In genomic region chr9:72871506-72872297, GRCm38 (mm10) we compare ENCODE assay signal across 9 mouse cellular contexts. TPM values are rescaled to one million over a fixed set of nuclear protein-coding genes. Genes with fewer than 3 reads are reported as not detected.
DNase-seq lines count a peak whose midpoint lies in the region; ATAC-seq and TF ChIP-seq lines count a peak whose summit lies in the region.
"Had no signal": no experiment of that assay in that cellular context is flagged by ENCODE, and none has a peak within 500 bp of the region (broad histone marks: within the 10 kb centered on the region; RNA-seq: fewer than 3 reads in every experiment).

No protein-coding gene starts in this region.

- no peaks in the 10 kb centered on the region for H3K27me3 ChIP-seq in kidney, adult 2 months (replicated peaks; ENCODE audit: control insufficient read depth, insufficient read depth, low read length)
- no peaks in the 10 kb centered on the region for H3K27me3 ChIP-seq in embryonic facial prominence, embryonic 12.5 days
- H3K27me3 ChIP-seq in hindbrain, embryonic 15.5 days, result no peaks in the 10 kb centered on the region
- no peaks in the 10 kb centered on the region for H3K27me3 ChIP-seq in midbrain, embryonic 16.5 days (ENCODE audit: control insufficient read depth, insufficient read depth, low read depth, low read length)

- TF ChIP-seq POLR2A in kidney, adult 2 months (IDR thresholded peaks at IDR 0.05; ENCODE audit: low read depth, low read length), result no peak

- no peak for ATAC-seq in embryonic facial prominence, embryonic 12.5 days (ENCODE audit: insufficient number of reproducible peaks, insufficient read depth, low FRiP score, low TSS enrichment)
- ATAC-seq in hindbrain, embryonic 15.5 days (ENCODE audit: low FRiP score, low read depth), result no peak
- ATAC-seq in midbrain, embryonic 16.5 days, result peak; percentile 45; the same call in 1 of the 2 replicates
- ATAC-seq in frontal cortex, adult (ENCODE audit: low TSS enrichment), result no peak
- ATAC-seq in cerebellum, adult (ENCODE audit: insufficient number of reproducible peaks, low FRiP score, low TSS enrichment), result no peak

- peak overlapping the region; percentile 25; the same call in 1 of the 2 replicates for H3K27ac ChIP-seq in kidney, adult 2 months (ENCODE audit: insufficient read depth, low read depth, low read length)
- H3K27ac ChIP-seq in embryonic facial prominence, embryonic 12.5 days, result peak overlapping the region; percentile 25
- H3K27ac ChIP-seq in hindbrain, embryonic 15.5 days (replicated peaks), result no peak overlapping the region
- 0 out of 2 replicates have a peak overlapping the region, but pooled peaks have one; percentile 42 for H3K27ac ChIP-seq in midbrain, embryonic 16.5 days (ENCODE audit: low read length)

- no peaks in the 10 kb centered on the region for H3K4me1 ChIP-seq in kidney, adult 2 months (ENCODE audit: control insufficient read depth, insufficient read depth, low read length)
- peaks cover 14% of the 10 kb centered on the region for H3K4me1 ChIP-seq in embryonic facial prominence, embryonic 12.5 days
- H3K4me1 ChIP-seq in hindbrain, embryonic 15.5 days (replicated peaks), result peaks cover 11% of the 10 kb centered on the region
- peaks cover 8% of the 10 kb centered on the region; the same call in 1 of the 2 replicates for H3K4me1 ChIP-seq in midbrain, embryonic 16.5 days (ENCODE audit: control insufficient read depth, insufficient read depth, low read length)

- no peak overlapping the region for H3K9ac ChIP-seq in embryonic facial prominence, embryonic 12.5 days
- no peak overlapping the region; the same call in 1 of the 2 replicates for H3K9ac ChIP-seq in hindbrain, embryonic 15.5 days
- no peak overlapping the region for H3K9ac ChIP-seq in midbrain, embryonic 16.5 days (ENCODE audit: low read depth, low read length)

- WGBS in kidney, adult 2 months, result 32% methylated on average over 13 of the region's 13 CpGs
- WGBS in embryonic facial prominence, embryonic 12.5 days, result 16% methylated on average over 13 of the region's 13 CpGs
- WGBS in hindbrain, embryonic 15.5 days, result 8% methylated on average over 13 of the region's 13 CpGs
- WGBS in midbrain, embryonic 16.5 days, result 9% methylated on average over 13 of the region's 13 CpGs

- H3K4me2 ChIP-seq in embryonic facial prominence, embryonic 12.5 days (replicated peaks), result peak overlapping the region; percentile 26
- peak overlapping the region; percentile 39 for H3K4me2 ChIP-seq in hindbrain, embryonic 15.5 days
- peak overlapping the region; percentile 37 for H3K4me2 ChIP-seq in midbrain, embryonic 16.5 days (ENCODE audit: low read length)

- peak overlapping the region; percentile 31 for H3K4me3 ChIP-seq in kidney, adult 2 months (ENCODE audit: insufficient read depth, low read depth, low read length)
- no peak overlapping the region for H3K4me3 ChIP-seq in embryonic facial prominence, embryonic 12.5 days
- H3K4me3 ChIP-seq in hindbrain, embryonic 15.5 days, result no peak overlapping the region
- 0 out of 2 replicates have a peak overlapping the region, but pooled peaks have one; percentile 9 for H3K4me3 ChIP-seq in midbrain, embryonic 16.5 days (ENCODE audit: low read depth, low read length)
- H3K4me3 ChIP-seq: megakaryocyte, embryonic 14.5 days had no signal

- H3K36me3 ChIP-seq in kidney, adult 2 months (ENCODE audit: control insufficient read depth, insufficient read depth, low read length), result no peaks in the 10 kb centered on the region
- no peaks in the 10 kb centered on the region for H3K36me3 ChIP-seq in embryonic facial prominence, embryonic 12.5 days
- no peaks in the 10 kb centered on the region for H3K36me3 ChIP-seq in hindbrain, embryonic 15.5 days
- H3K36me3 ChIP-seq in midbrain, embryonic 16.5 days (ENCODE audit: control insufficient read depth, insufficient read depth, low read length), result no peaks in the 10 kb centered on the region

- no peak for DNase-seq in kidney, adult 2 months
- no peak for DNase-seq in kidney, postnatal 4 days
- no peak for DNase-seq in thymus, postnatal 36 days

- no peaks in the 10 kb centered on the region for H3K9me3 ChIP-seq in embryonic facial prominence, embryonic 12.5 days
- H3K9me3 ChIP-seq in hindbrain, embryonic 15.5 days, result no peaks in the 10 kb centered on the region
- H3K9me3 ChIP-seq in midbrain, embryonic 16.5 days (replicated peaks; ENCODE audit: control insufficient read depth, low read length, poor library complexity, severe bottlenecking), result no peaks in the 10 kb centered on the region
- H3K9me3 ChIP-seq: megakaryocyte, embryonic 14.5 days had no signal

- TF ChIP-seq CTCF in kidney, adult 2 months (conservative IDR thresholded peaks at IDR 0.05; ENCODE audit: insufficient read depth, insufficient read length, low read depth, low read length), result no peak

RNA-seq across cellular contexts. Expression of gene Pygo1, which starts 53.7 kb away (rescaled TPM):
- polyA plus RNA-seq in kidney, adult 2 months (2012; rRNA removed), result 0.22 and 0.38 TPM in 2 replicates
- polyA plus RNA-seq in embryonic facial prominence, embryonic 12.5 days (2016; fragmentation: Nextera tagmentation; extraction: Ambion mirVana), result 11.7 TPM in 2 replicates
- polyA plus RNA-seq in hindbrain, embryonic 15.5 days (2015; fragmentation: Nextera tagmentation; extraction: Ambion mirVana), result 13.7 and 16.0 TPM in 2 replicates
- 13.5 and 14.2 TPM in 2 replicates for polyA plus RNA-seq in midbrain, embryonic 16.5 days (2015; fragmentation: Nextera tagmentation; extraction: Ambion mirVana)

Comparison
In these comparisons a context has a peak if more than half of its experiments do, and no peak if none do; other contexts are left out.
1. H3K4me3 ChIP-seq: peak in kidney, adult 2 months (single experiment) and midbrain, embryonic 16.5 days (single experiment); none in embryonic facial prominence, embryonic 12.5 days (single experiment) and hindbrain, embryonic 15.5 days (single experiment).
2. Peak in every context shown above with its lines, with median percentiles within 50 percentile points of each other: H3K4me2 ChIP-seq.